Mouse (Mus musculus) liver, embryonic 14.5 days (tissue): ENCODE measurements at regions not wholly inside any gene's neighbourhood (a gene's known extent, or its start where the extent isn't known, plus 50 kb on each side); places are given as distances from the start of the nearest gene placed in this dataset.
"Not testable (repeated sequence)": the region's sequence is repeated elsewhere in the genome, so short reads cannot be mapped to it uniquely, and the experiment has no call there.

Experiments used
- ATAC-seq: fragments of 200-750 bp; cut with Nextera tagmentation; 2 replicates; pipeline ENCODE4 v1.8.0; 2017; ENCODE audit warnings: moderate number of reproducible peaks, mild to moderate bottlenecking, moderate library complexity; ENCODE audit not compliant: insufficient read depth
- DNase-seq, 3 experiments: peaks; one replicate each; pipeline ENCODE4 v3.0.0-alpha.2; 2012 to 2013; ENCODE audit warnings: low read depth in 3 of 3, low spot score in 3 of 3
- H3K27ac ChIP-seq: fragments of 300-500 bp; sonication (generic); 2 replicates; pipeline ENCODE4 v1.5.1; 2014; ENCODE audit warnings: moderate library complexity, mild to moderate bottlenecking, control low read depth, inconsistent platforms
- H3K27me3 ChIP-seq: fragments of 300-500 bp; sonication (generic); 2 replicates; pipeline ENCODE4 v1.6.1; 2014; ENCODE audit warnings: mild to moderate bottlenecking, low read length, moderate library complexity; ENCODE audit not compliant: control insufficient read depth, insufficient read depth
- H3K36me3 ChIP-seq: fragments of 300-500 bp; sonication (generic); replicated peaks from 2 replicates; pipeline ENCODE4 v1.6.1; 2014; ENCODE audit warnings: low read depth; ENCODE audit not compliant: control insufficient read depth, insufficient read depth
- H3K4me1 ChIP-seq, 2 experiments: fragments of 200-500 bp in 1 of 2; fragments of 300-500 bp in 1 of 2; sonication (generic) in 1 of 2; replicated peaks; 2 replicates each; pipeline ENCODE4 v1.6.1; 2012 to 2014; ENCODE audit warnings: antibody characterized with exemption in 1 of 2, inconsistent platforms in 1 of 2, low read length in 1 of 2; ENCODE audit not compliant: control insufficient read depth in 2 of 2, insufficient read depth in 2 of 2
- H3K4me2 ChIP-seq: fragments of 300-500 bp; sonication (generic); 2 replicates; pipeline ENCODE4 v1.6.1; 2014; ENCODE audit warnings: low read depth, mild to moderate bottlenecking, control low read depth, moderate library complexity
- H3K4me3 ChIP-seq, 2 experiments: fragments of 200-500 bp in 1 of 2; fragments of 300-500 bp in 1 of 2; sonication (generic) in 1 of 2; 2 replicates each; pipeline ENCODE4 v1.5.1; 2012 to 2014; ENCODE audit warnings: low read depth in 2 of 2, low read length in 2 of 2, mild to moderate bottlenecking in 2 of 2, control low read depth in 1 of 2, inconsistent platforms in 1 of 2, moderate library complexity in 1 of 2; ENCODE audit not compliant: insufficient read depth in 1 of 2
- H3K9ac ChIP-seq: fragments of 300-500 bp; sonication (generic); replicated peaks from 2 replicates; pipeline ENCODE4 v1.6.1; 2014; ENCODE audit warnings: mild to moderate bottlenecking, control low read depth, moderate library complexity
- H3K9me3 ChIP-seq: fragments of 300-500 bp; sonication (generic); 2 replicates; pipeline ENCODE4 v1.6.1; 2016; ENCODE audit warnings: low read length, mixed read lengths; ENCODE audit not compliant: control insufficient read depth
- CTCF ChIP-seq: IDR thresholded peaks from 2 replicates; pipeline ENCODE4 v1.5.1; 2016; ENCODE audit warnings: antibody characterized with exemption, low read depth, control low read depth
- EP300 ChIP-seq: IDR thresholded peaks from 2 replicates; pipeline ENCODE4 v1.6.1; 2016; ENCODE audit warnings: antibody characterized with exemption, low read depth
- WGBS: fragments of 180-500 bp; shearing (Covaris S2); extraction: QIAGEN DNeasy Blood & Tissue Kit; methylation state at CpG from one replicate; pipeline ENCODE4 v1.1.7; 2014; ENCODE audit not compliant: insufficient replicate concordance; 5-methylcytosine and 5-hydroxymethylcytosine counted together

GRCm38 (mm10) chr10:123875882-123876281 lies 612.1 kb downstream of the Fam19a2 start:
- H3K4me1 ChIP-seq, result no peaks in the 10 kb centered on the region
- H3K9ac ChIP-seq, result no peak overlapping the region
- H3K27me3 ChIP-seq, result no peaks in the 10 kb centered on the region
- DNase-seq (no peak), ATAC-seq (no peak)
- no peak for TF ChIP-seq CTCF
- TF ChIP-seq EP300, result no peak
- H3K27ac ChIP-seq, result no peak overlapping the region
- no peak overlapping the region for H3K4me3 ChIP-seq
- no peak overlapping the region for H3K4me2 ChIP-seq
- H3K9me3 ChIP-seq, result no peaks in the 10 kb centered on the region
- WGBS, result 59% methylated on average over 5 of the region's 5 CpGs
- no peaks in the 10 kb centered on the region for H3K36me3 ChIP-seq

DNA sequence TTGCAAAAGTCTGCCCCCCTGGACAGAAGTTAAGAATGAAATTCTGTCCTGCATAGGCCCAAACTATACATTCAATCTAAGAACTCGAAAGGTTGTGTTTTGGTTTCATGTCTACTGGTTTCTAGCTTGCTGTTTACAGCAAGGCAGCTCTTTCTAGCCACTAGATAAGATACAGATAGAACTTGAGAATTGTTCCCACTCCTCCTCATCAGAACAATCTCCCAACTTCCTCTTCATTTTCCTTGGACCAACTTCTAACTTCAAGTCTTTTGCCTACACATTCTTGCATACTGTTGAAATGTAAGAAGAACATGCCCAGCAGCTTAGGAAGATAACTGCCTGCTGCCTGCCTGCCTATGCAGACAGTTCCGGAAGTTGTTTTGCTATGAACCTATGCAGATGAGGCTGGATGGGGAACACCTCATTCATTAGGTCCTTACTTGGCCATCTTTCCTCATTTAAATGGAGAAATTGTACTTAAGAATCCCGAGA lies 624.9 kb downstream of the Fam19a2 start:
- H3K27me3 ChIP-seq, result no peaks in the 10 kb centered on the region
- H3K4me3 ChIP-seq, result no peak overlapping the region
- no peaks in the 10 kb centered on the region for H3K36me3 ChIP-seq
- 51% methylated on average over 3 of the region's 3 CpGs for WGBS
- no peaks in the 10 kb centered on the region for H3K9me3 ChIP-seq
- H3K4me1 ChIP-seq, result no peaks in the 10 kb centered on the region
- H3K27ac ChIP-seq, result no peak overlapping the region
- DNase-seq (no peak), ATAC-seq (no peak)
- H3K4me2 ChIP-seq, result no peak overlapping the region
- no peak for TF ChIP-seq CTCF
- no peak for TF ChIP-seq EP300
- no peak overlapping the region for H3K9ac ChIP-seq

- H3K4me1 ChIP-seq, result no peaks in the 10 kb centered on the region
- no peaks in the 10 kb centered on the region for H3K9me3 ChIP-seq
- no peak for TF ChIP-seq CTCF
- TF ChIP-seq EP300, result no peak
- H3K9ac ChIP-seq, result no peak overlapping the region
- H3K36me3 ChIP-seq, result no peaks in the 10 kb centered on the region
- H3K27me3 ChIP-seq, result no peaks in the 10 kb centered on the region
- no peak for ATAC-seq
- DNase-seq, result no peak
- no peak overlapping the region for H3K4me2 ChIP-seq
- H3K27ac ChIP-seq, result no peak overlapping the region
- no peak overlapping the region for H3K4me3 ChIP-seq
Measured at GRCm38 (mm10) chr10:123919054-123919453, 655.3 kb downstream of the Fam19a2 start.

GRCm38 (mm10) chr10:123929955-123930354 lies 666.2 kb downstream of the Fam19a2 start:
- Histone ChIP-seq H3K4me3 (no peak overlapping the region), H3K4me2 (no peak overlapping the region), H3K27me3 (no peaks in the 10 kb centered on the region), H3K4me1 (no peaks in the 10 kb centered on the region), H3K9ac (no peak overlapping the region), H3K9me3 (no peaks in the 10 kb centered on the region), H3K36me3 (no peaks in the 10 kb centered on the region), H3K27ac (no peak overlapping the region)
- WGBS, result 38% methylated on average over 1 of the region's 1 CpGs
- ATAC-seq (no peak), DNase-seq (no peak)
- no peak for TF ChIP-seq CTCF
- TF ChIP-seq EP300, result no peak

- WGBS, result 68% methylated on average over 4 of the region's 4 CpGs
- not testable (repeated sequence) for H3K27ac ChIP-seq, H3K27me3 ChIP-seq, ATAC-seq, H3K4me3 ChIP-seq, H3K4me2 ChIP-seq, H3K4me1 ChIP-seq, H3K9me3 ChIP-seq, DNase-seq, H3K9ac ChIP-seq, H3K36me3 ChIP-seq
Measured at GRCm38 (mm10) chr10:123938732-123939131, 674.9 kb downstream of the Fam19a2 start.
